Mouse (Mus musculus): ENCODE measurements around the gene Ncam2.

DNA sequence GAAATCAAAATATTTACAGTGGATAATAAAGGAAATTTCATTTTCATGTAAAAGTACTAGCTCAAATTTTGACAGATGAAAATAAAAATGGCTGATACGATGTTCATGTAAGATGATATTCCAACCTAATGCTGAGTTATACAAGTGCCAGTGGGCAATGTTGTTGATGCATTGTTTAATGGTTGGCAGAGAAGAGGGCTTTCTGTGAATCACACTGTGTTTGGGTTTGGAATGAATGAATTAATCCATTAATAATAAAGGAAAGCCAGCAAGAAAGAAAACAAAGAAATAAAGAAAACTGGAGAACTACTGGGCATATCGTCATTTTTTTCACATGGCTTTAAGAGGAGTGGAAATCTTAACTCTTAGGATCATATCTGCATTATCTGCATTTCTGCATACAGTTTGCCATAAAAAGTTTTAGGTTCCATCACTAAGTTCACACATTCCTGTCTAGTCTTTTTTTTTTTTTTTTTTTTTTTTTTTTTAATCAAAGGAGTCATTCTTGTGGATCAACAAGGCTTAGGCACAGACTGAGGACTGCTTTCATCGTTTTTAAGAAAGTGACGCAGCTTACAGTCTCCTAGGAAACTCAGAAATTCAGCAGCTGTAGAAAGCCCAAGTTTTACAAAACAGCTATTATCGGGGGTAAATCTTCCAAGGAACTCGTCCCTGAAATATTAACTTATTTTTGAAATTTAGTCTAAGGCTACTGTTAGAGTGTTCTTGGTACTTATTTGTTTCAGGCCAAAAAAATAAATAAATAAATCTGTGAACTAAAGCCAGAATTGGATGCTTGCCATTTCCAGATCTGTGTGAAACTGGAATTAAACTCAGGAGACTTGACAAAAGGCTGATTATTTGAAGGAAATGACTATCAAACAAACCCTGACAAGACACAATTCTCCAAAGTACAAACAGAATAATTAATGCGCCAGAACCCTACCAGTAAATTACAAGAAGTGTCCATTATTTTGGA is 84.7 kb downstream of the Ncam2 start:
- TF ChIP-seq CTCF (IDR thresholded peaks at IDR 0.05; ENCODE audit: low read depth, low read length) = no peak
- no peak for TF ChIP-seq POLR2A (IDR thresholded peaks at IDR 0.05; ENCODE audit: extremely low read depth, insufficient read depth, low read length)

Data from liver, adult 2 months (tissue).